Mouse (Mus musculus): ENCODE measurements around the gene Il7r. TPM values are rescaled to one million over a fixed set of nuclear protein-coding genes. Genes with fewer than 3 reads are reported as not detected.

Il7r gene
- total RNA-seq, 2 experiments from 2014 or later = 0.13 TPM; not detected in 1

DNA sequence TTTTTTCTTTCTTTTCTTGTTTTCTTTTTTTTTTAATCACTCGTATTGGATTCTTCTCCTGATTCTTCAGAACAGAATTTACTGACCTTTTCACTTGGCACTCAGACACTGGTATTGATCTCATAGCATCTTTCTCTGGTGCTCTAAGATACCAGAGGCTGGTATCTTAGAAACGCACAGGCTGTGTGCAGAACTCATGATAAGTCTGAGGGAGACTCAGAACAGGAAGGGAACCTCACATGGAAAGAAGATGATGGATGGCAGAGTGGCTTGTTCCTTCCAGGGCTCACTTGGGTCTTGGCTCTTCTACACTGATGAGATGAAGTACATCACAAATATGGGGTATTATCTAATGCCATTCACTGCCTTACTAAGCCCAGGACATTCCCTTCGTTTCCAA lies 57.4 kb downstream of the Il7r start:
- intact Hi-C loops (cut with DNase I) = no loop called here
- no peak for DNase-seq

GRCm38 (mm10) chr15:9472167-9472566 lies 57.8 kb downstream of the Il7r start:
- intact Hi-C loops (cut with DNase I) = no loop called here
- no peak for DNase-seq

- intact Hi-C loops (cut with DNase I) = no loop called here
- DNase-seq = no peak
These were observed 58.8 kb downstream of the Il7r start for GRCm38 (mm10) chr15:9471053-9471685.

- no peak for DNase-seq
- intact Hi-C loops (cut with DNase I) = no loop called here
These were observed 65.9 kb downstream of the Il7r start for GRCm38 (mm10) chr15:9464039-9464438.

DNA sequence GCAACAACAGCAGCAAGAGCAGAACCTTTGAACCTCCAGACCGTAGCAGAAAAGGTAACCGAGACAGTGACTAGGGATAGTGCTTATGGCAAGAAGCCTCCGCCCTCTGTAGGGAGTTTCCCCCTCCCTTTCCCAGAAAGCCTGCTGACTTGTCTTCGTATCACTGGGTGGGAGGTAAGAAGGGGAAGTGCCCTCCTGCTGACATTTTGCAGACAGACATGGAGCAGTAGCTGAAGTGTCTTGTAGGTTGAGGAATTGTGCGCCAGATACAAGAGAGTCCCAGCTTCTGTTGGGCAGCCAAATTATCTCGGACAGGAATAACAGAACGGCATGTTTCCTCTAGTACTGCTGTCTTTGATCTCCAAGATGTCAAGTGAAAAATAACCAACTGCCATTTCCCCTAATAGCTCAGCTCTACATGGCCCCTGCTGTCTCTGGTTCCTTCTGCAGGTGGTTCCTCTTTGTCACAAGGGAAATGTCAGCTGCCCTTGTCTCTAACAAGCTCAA lies 66.4 kb downstream of the Il7r start:
- intact Hi-C loops (cut with DNase I) = no loop called here
- DNase-seq = no peak

Other genes starting within 250 kb of the Il7r start
- not detected for gene Ugt3a2, start 194.6 kb downstream of the Il7r start, total RNA-seq (2021)
- gene Capsl, start 94.1 kb downstream of the Il7r start, total RNA-seq (2021) = not detected
- gene Spef2, start 218.7 kb upstream of the Il7r start, total RNA-seq (2021) = not detected

All from gastrocnemius, postnatal 36 days (tissue).